Mouse (Mus musculus): ENCODE results near the gene Ddx27.
A peak's percentile ranks its signal among the peaks of the same experiment; 100 is the strongest.

Gene Ddx27

GRCm38 (mm10) chr2:167028553-167028952, 13.6 kb downstream of the Ddx27 start:
- no peak for ATAC-seq (ENCODE audit: low TSS enrichment)

DNA sequence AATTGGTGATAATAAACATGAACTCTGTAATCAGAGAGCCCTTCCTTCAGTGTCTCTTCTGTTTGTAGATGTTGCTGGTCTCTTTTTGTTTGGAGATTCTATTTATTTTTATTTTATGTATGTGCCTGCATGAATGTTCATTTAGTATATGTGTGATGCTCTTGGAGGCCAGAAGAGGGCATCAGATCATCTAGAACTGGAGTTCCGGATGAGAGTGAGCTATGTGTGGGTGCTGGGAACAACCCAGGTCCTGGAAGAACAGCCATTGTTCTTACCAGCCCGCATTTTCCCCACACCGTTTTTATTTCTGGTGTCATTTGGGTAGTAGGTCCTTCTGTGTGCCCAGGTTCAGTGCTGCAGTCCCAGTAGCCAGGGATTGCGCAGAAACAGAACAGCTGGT, 15.5 kb downstream of the Ddx27 start:
- ATAC-seq (ENCODE audit: low TSS enrichment) = no peak

GRCm38 (mm10) chr2:167037710-167038109, 22.7 kb downstream of the Ddx27 start:
- peak; percentile 34 for ATAC-seq (ENCODE audit: low TSS enrichment)

DNA sequence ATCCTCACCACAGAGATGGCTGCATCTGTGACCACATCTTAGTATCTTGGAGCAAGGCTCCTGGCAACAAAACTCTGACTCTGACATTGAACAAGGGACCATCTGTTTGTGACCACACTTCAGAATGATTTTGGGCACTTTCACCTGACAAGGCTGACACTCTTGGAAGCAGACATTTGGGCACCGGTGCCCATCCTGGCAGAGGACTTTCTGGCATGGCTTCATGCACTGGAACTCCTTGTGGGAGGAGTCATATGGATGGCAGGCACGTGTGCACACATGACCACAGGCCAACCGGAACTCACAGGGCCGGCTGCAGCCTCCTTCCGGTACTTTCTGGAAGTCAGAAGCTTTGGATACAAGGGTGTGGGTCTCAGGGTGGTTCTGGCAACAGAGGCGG, 23.3 kb downstream of the Ddx27 start:
- ATAC-seq (ENCODE audit: low TSS enrichment) = no peak

DNA sequence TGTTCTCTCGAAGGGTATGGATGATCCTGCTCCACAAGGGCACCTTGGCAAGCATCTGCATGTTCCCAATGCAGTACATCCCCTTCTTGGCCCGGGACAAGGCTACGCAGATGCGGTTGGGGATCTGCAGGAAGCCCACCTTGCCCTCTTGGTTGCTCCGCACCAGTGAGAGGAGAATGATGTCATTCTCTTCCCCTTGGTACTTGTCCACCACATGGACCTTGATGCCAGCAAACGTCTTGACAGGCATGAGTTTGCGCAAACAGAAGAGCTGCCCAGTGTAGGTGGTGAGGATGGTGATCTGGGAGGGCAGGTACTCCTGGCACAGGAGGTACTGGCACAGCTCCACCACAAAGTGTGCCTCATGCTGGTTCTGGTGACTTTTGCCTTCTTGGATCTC, 23.7 kb downstream of the Ddx27 start:
- ATAC-seq (ENCODE audit: low TSS enrichment) = no peak

DNA sequence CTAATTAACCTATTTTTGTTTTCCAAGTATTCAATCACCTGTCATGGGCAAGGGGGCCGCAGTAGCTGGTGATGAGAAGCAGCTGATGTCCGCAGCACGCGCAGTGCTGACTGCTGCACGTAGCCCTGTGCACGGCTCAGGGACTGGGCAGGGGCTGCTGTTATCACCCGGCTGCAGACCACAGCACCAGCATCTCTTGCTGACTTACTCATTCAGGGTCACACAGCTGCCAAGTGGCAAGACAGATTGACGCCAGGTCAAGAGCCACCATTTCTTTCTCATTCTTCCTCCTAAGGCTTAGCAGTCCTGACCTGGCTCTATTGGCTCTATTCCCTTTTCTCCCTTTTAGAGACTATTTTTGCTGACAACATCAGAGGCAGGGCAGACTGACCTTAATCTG, 24.4 kb downstream of the Ddx27 start:
- ATAC-seq (ENCODE audit: low TSS enrichment) = no peak

DNA sequence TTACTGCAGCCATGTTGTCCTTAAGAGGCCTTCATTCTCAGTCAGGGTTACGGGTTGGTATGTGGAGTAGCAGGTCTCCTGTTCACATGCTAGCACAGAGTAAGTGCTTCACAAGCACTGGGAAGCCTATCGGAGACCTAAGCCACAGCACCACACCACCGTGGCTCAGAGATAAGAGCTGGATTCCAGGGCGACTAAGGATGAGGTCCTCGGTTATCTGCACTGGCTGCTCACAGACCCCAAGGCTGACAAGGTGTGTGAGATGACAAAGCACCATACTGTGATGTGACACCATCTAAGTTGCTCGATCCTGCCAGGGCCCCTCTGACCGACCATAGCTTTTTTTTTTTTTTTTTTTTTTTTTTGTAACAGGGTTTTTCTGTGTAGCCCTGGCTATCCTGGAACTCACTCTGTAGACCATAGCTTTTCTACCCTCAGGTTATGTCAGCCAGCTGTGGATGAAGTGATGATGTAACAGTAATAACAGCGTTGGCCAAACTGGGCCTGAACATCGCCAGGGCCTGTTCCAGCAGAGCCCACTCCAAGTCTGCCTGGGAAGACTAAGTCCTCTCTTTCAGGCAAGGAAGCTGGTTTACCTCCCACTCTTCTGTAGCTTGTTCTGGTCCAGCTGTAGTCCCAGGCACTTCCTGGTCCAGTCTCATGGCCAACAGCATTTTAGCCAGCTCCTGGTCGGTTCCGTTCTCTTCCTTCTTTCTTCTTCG, 28.6 kb downstream of the Ddx27 start:
- no peak for ATAC-seq (ENCODE audit: low TSS enrichment)

- no peak for ATAC-seq (ENCODE audit: low TSS enrichment)
Measured at GRCm38 (mm10) chr2:167048223-167048622, 33.2 kb downstream of the Ddx27 start.

DNA sequence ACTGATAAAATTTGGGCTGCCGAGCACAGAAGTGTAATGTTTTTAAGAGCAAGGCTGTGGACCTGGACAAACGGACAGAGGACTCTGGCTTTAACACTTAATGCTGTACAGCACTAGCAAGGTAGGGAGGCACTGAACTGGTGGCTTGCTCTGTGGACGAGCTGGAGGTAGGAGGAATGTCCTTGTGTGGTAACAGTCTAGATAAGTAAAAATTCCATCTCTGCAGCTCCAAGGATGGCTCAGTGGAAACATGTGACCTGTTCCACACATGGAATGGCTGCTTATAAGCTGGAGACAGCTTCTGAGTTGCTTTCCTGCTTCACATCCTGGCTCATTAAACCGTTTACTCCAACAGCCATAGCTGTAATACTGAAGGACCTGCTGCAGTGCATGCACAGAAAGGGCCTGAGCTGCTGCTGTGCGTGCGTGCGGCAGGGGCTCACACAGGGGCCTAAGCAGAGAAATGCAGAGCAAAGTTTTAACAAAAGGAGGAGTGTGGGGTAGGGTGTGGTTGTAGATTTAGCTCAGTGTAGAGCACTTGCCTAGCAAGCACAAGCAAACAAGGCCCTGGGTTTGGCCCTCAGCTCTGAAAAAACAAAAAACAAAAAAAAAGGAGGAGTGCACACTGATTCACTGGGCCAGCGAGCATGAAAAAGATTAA, 33.8 kb downstream of the Ddx27 start:
- no peak for ATAC-seq (ENCODE audit: low TSS enrichment)

DNA sequence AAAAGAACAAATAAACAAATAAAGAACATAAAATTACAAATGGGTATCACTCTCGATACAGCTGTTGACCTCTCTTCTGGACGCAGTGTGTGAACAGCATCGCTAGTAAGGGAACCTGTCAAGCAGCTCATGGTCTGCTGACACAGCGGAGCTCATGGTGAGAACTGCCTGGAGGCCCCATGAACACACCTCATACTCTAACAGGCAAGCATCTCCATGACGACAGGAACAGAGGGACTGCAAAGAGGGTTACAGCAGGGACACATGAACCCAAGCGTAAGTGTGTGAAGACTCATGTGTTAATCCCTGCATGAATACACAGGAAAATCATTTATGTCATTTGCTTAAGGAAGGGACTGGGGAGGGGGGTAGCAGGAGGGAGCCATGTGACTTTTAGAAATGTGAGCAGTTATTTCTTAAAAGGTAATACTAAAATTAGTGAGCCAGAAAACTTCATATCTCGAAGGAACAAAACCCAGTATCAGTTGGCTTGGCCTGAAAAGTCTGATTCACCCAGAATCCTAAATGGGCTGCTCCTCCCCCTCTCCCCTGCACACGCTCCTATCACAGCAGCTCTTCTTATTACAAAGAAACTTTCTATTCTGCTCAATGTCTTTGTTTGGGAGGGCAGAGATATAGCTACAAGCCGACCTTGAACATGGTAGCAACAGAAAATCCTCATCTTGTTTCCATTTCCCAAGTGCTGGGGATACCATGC, 38.3 kb downstream of the Ddx27 start:
- ATAC-seq (ENCODE audit: low TSS enrichment) = no peak

GRCm38 (mm10) chr2:167055386-167055785, 40.4 kb downstream of the Ddx27 start:
- no peak for ATAC-seq (ENCODE audit: low TSS enrichment)

DNA sequence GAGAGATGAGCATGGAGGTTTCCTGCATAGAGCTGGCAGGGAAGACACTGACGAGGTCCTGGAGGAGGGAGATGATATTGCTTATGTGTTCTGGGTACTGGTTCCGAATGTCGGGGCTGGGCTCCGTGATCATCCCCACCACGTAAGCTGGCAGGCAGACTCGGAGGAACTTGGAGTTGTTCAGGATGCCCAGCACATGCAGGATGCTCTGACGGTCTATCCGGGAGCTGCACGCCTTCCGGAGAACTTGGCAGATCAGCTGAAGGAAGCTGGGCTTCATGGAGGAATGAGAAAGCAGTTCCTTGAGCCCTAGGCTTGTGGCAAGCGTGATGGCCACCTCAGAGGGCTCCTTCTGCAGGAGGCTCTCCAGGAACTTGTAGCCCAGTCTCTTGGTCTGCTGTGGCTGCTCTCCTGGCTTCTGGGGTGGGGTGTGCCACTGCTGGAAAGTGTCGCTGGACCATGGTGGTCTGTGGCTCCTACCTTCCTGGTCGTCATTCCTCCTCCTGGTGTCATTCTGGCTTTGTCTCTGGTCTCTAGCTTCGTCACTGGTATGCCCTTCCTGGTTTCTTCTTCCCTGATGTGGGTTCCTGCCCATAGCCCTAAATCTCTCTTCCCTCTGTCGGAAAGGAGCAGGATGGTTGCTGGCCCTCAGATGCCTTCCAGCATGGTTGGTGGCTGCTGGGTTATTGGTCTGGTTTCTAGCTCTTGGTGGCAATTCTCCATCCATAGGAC, 41.4 kb downstream of the Ddx27 start:
- no peak for ATAC-seq (ENCODE audit: low TSS enrichment)

DNA sequence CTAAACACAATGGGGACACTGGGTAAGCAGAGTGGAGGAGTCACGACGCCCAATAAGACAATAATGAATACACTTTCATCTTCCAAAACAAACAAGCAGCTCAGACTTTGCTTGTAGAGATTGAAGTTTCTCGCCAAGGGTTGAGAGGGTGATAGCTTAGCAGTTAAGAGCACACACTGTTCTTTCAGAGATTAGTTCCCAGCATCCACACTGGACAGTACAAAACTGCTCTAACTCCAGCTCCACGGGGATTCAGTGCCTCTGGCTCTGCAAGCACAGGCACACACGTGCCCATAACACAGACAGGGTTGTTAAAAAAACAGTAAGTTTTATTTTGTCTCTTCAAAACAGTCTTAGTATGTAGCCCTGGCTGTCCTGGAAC, 41.9 kb downstream of the Ddx27 start:
- ATAC-seq (ENCODE audit: low TSS enrichment) = no peak

GRCm38 (mm10) chr2:167058201-167058600, 43.2 kb downstream of the Ddx27 start:
- ATAC-seq (ENCODE audit: low TSS enrichment) = no peak

- no peak for ATAC-seq (ENCODE audit: low TSS enrichment)
Measured at GRCm38 (mm10) chr2:167058814-167059387, 43.9 kb downstream of the Ddx27 start.

GRCm38 (mm10) chr2:167059536-167059935, 44.5 kb downstream of the Ddx27 start:
- ATAC-seq (ENCODE audit: low TSS enrichment) = no peak

GRCm38 (mm10) chr2:167059960-167060359, 45.0 kb downstream of the Ddx27 start:
- ATAC-seq (ENCODE audit: low TSS enrichment) = no peak

GRCm38 (mm10) chr2:167060360-167060759, 45.4 kb downstream of the Ddx27 start:
- ATAC-seq (ENCODE audit: low TSS enrichment) = no peak

DNA sequence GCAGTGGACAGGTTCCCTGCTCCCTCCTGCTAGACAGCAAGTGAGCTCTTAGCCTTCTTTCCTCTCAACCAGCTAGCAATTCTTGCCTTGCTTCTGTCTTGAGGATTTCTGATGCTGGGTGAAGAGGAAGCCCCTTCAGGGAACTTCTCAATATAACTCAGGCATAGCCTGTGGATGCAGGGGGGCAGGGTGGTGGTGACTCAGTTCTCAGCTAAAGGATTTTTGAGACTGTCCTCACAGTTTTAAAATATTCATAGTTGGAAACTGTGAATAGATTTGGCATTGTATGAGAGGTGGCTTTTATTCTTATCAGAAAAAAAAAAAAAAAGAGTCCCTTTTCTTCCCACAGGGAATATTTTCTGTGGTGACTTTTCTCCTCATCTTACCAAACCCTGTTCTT, 45.8 kb downstream of the Ddx27 start:
- ATAC-seq (ENCODE audit: low TSS enrichment) = no peak

- ATAC-seq (ENCODE audit: low TSS enrichment) = peak; percentile 3; the same call in 1 of the 2 replicates
Measured at GRCm38 (mm10) chr2:167061381-167062034, 46.5 kb downstream of the Ddx27 start.

DNA sequence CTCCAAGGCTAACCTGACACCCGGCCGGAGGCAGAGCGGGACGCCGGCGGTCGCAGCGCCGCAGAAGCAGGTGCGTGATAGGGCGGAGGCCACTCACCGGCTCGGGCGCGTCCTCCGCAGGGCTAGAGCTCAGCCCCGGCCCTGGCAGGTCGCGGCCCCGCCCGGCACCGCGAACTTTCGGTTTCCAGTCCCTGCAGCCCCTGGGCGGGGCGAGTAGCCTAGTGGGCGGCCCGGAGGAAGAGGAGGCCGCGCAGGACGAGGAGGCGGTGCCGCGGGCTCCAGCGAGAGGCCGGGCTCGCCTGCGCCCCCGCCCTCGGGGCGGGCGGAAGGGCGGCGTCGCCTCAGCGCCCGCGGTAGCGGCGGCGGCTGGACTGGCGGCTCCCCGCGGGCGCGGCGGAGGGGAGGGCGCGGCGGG, 47.5 kb downstream of the Ddx27 start:
- ATAC-seq (ENCODE audit: low TSS enrichment) = peak; percentile 69
